Mouse (Mus musculus): Measurements from ENCODE around the gene Cald1. TPM values are rescaled to one million over a fixed set of nuclear protein-coding genes. Genes with fewer than 3 reads are reported as not detected.

The Cald1 gene
- polyA plus RNA-seq, 1 experiment, result 33.9 TPM

DNA sequence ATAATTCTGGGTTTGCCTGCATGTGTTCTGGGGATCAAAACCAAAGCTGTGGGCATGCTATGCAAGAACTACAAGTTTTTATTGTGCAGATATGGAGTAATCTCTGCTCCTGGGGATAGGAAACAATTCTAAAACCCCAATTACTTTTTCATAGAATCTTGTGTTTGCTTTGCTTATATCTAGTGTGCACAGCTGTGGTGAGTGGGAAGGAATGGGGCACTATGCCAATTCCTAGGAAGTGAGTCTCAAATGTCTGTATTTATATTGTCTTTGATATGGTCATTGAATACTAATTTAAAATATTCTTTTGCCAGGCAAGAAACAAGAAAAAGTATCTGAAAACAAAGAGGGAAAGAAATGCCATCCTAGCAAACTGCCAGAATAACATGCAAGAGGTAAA, 226.1 kb downstream of the Cald1 start:
- Histone ChIP-seq H3K4me3 (replicated peaks; ENCODE audit: insufficient read depth, low read depth, low read length) (no peak overlapping the region), H3K27me3 (ENCODE audit: control insufficient read depth, insufficient read depth, low read length) (no peaks in the 10 kb centered on the region), H3K27ac (ENCODE audit: insufficient read depth, low read length) (no peak overlapping the region), H3K4me1 (ENCODE audit: control insufficient read depth, insufficient read depth, low read length) (no peaks in the 10 kb centered on the region)
- no peak for TF ChIP-seq POLR2A (IDR thresholded peaks at IDR 0.05; ENCODE audit: borderline replicate concordance, insufficient read depth, low read length)
- TF ChIP-seq CTCF (IDR thresholded peaks at IDR 0.05; ENCODE audit: borderline replicate concordance, insufficient read depth, low read depth, low read length), result no peak
- DNase-seq, result no peak

Other genes starting within 250 kb of the Cald1 start
- 1.6 TPM in 2 replicates for gene Akr1b8, start 244.4 kb upstream of the Cald1 start, polyA plus RNA-seq (2012; rRNA removed)
- gene Akr1b10, start 214.3 kb upstream of the Cald1 start, polyA plus RNA-seq (2012; rRNA removed), result 38.4 and 45.4 TPM in 2 replicates
- gene Akr1b7, start 186.2 kb upstream of the Cald1 start, polyA plus RNA-seq (2012; rRNA removed), result 1.7 and 1.9 TPM in 2 replicates
- 101 and 117 TPM in 2 replicates for gene Bpgm, start 122.3 kb upstream of the Cald1 start, polyA plus RNA-seq (2012; rRNA removed)
- gene Agbl3, start 181.9 kb downstream of the Cald1 start, polyA plus RNA-seq (2012; rRNA removed), result 15.9 and 16.4 TPM in 2 replicates

Data from cerebellum, adult 2 months (tissue).